Mouse (Mus musculus) MEL-GATA-1-ER (cell line): ENCODE measurements at regions not wholly inside any gene's neighbourhood (a gene's known extent, or its start where the extent isn't known, plus 50 kb on each side); places are given as distances from the start of the nearest gene placed in this dataset.

ENCODE experiments used
- DNase-seq: peaks from one replicate; pipeline ENCODE4 v3.0.0-alpha.2; 2012; ENCODE audit warnings: low read depth; ENCODE audit errors: extremely low read depth

DNA sequence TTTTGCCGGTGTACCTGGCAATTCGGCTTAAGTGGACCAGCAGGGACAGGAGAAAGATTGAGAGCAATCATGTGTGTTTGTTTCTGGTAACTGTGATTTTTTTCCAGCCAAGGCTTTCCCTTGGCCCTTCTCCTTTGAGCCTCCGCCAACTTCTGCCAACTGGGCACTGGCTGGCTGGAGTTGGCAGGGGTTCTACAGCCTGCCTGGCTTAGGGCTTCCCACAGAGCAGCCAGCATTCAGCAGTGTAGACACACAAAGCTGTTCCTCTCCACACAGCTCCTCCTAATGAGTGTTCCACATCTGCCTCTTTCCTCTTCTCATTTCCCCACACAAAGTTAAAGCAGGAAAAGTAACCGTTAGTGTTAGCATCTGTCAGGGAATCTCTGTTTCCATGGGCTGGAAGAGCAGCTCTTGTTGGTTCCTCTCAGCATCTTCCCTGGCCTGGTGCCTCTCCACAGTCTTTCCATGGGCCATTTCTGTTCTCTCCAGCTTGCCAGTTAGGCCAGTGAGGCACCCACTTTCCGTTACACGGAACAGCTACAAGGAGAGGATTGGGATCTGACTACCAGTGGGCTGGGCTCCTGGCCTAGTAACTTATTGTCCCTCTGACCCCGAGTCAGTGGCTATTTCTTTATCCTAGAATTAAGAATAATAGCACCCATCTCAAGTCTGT, 68.0 kb upstream of the Rbm24 start:
- no peak for DNase-seq

DNA sequence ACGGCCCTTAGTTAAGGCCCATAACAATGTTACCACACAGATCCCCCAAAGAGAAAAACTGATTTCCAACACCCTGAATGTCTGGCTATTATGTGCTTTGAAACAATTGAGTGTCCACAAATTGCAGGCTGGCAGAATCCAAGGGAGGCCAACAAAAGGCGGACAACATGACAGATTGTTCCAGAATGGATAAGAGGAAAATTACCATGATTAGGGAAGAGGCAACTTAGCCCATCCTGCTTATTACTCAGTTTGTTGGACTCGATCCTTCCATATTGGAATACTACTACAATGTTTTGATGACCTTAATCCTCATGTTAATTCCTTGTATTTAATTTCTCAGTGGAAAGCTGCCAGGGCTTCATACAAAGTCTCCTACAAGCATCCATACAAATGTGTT, 62.9 kb upstream of the Rbm24 start:
- DNase-seq: no peak

GRCm38 (mm10) chr13:46355975-46356374, 62.3 kb upstream of the Rbm24 start:
- DNase-seq: peak; percentile 47

GRCm38 (mm10) chr13:46357037-46357436, 61.2 kb upstream of the Rbm24 start:
- DNase-seq: no peak

- DNase-seq: peak; percentile 76
Observed at GRCm38 (mm10) chr13:46360495-46361120, 57.6 kb upstream of the Rbm24 start.

DNA sequence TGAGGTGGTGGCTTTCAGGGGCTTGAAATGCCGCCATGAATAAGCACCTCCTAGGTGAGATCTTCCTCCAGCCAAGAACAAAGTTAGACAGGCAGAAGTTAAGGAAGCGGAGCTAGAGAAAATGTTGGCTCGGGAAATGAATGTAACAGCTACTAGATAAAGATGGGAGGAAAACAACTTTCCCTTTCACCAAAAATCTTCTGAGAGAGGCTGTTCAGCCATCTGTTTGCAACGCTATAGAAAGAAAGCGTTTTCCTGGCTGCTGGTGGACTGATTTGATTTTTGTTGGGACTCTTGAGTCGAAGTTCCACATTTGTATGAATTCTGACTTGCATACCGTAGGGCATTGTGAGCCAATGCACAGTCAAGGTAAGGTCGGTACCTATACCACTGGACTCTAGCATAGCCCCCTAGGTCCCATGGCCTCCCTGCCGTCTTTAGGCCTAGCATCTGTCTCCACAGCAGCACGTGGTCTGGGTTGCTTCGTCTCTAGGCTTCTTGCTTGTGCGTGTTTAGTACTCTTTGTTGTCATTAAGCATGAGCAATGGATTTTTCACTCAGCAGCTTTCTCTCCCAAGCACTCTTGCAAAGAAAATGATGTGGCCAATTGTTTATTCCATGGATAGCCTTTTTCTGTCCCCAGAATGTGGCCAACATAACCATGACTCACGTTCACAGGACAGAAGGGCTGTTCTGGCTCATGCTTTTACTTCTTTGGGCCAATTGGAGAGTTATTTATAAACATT, 54.6 kb upstream of the Rbm24 start:
- no peak for DNase-seq

GRCm38 (mm10) chr13:46364202-46364912, 53.9 kb upstream of the Rbm24 start:
- DNase-seq: no peak

GRCm38 (mm10) chr13:46365292-46365691, 52.9 kb upstream of the Rbm24 start:
- no peak for DNase-seq
